Mouse (Mus musculus) lung, postnatal 25 days (tissue): ENCODE data around the gene Vmn1r119.
"Not testable (repeated sequence)": the region's sequence is repeated elsewhere in the genome, so short reads cannot be mapped to it uniquely, and the experiment has no call there.

ENCODE experiments used
- DNase-seq: peaks from one replicate; pipeline ENCODE4 v3.0.0; 2022; ENCODE audit warnings: low spot score

Gene Vmn1r119

GRCm38 (mm10) chr7:21012355-21012754 lies at the start of gene Vmn1r119:
Gene Vmn1r119 (minus strand): TSS chr7:21012455.
- not testable (repeated sequence) for DNase-seq

DNA sequence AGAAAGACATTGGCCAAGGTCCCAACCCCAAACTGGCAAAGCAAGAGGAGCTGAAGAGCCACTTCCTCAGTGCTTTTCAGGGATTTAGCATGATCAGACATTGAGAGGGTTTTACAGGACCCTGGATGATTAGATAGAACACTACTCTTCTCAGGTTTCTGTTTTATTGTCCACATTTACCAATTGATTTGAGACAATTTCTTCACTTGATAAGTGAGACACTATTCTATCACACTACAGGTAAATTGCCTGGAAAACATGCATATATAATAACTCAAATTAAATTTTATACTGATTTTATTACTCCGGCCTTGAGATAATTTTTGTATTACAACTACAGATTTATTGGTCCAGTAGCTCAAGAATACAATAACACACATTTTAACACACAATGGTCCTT lies 41.4 kb upstream of the Vmn1r119 start, which contains the start of gene Vmn1r120:
Gene Vmn1r120 (minus strand): TSS at position 101 of the 400 bp plus-strand sequence.
- DNase-seq, result not testable (repeated sequence)
